Mouse (Mus musculus) CD8-positive naive resting alpha-beta T cell, adult 2 months (primary cell): ENCODE results near the gene Gm17545.

Source experiments
- DNase-seq, 2 experiments: peaks; one replicate each; pipeline ENCODE4 v3.0.0; 2022; ENCODE audit warnings: low read depth in 2 of 2, low spot score in 2 of 2

The Gm17545 gene

GRCm38 (mm10) chr9:22486211-22486610, 32.1 kb downstream of the Gm17545 start:
- no peak for DNase-seq

- no peak for DNase-seq
Measured at GRCm38 (mm10) chr9:22488963-22489362, 34.9 kb downstream of the Gm17545 start.

- no peak for DNase-seq
Measured at GRCm38 (mm10) chr9:22494203-22494807, 40.2 kb downstream of the Gm17545 start.

- DNase-seq: no peak
Measured at GRCm38 (mm10) chr9:22495133-22495532, 41.0 kb downstream of the Gm17545 start.

GRCm38 (mm10) chr9:22497021-22497767, 43.1 kb downstream of the Gm17545 start:
- no peak for DNase-seq

GRCm38 (mm10) chr9:22502972-22503371, 48.9 kb downstream of the Gm17545 start:
- DNase-seq: no peak

- DNase-seq: no peak
Measured at GRCm38 (mm10) chr9:22503581-22503980, 49.5 kb downstream of the Gm17545 start.

GRCm38 (mm10) chr9:22505574-22505973, 51.5 kb downstream of the Gm17545 start:
- DNase-seq: no peak
